Mouse (Mus musculus): ENCODE results near the gene Crtam. TPM values are rescaled to one million over a fixed set of nuclear protein-coding genes. Genes with fewer than 3 reads are reported as not detected.

Crtam gene
- not detected in 2 replicates for total RNA-seq (2014; fragmentation: Nextera tagmentation)
- total RNA-seq (2017): 0.10 TPM in 1 of 2 replicates, not detected in the other

DNA sequence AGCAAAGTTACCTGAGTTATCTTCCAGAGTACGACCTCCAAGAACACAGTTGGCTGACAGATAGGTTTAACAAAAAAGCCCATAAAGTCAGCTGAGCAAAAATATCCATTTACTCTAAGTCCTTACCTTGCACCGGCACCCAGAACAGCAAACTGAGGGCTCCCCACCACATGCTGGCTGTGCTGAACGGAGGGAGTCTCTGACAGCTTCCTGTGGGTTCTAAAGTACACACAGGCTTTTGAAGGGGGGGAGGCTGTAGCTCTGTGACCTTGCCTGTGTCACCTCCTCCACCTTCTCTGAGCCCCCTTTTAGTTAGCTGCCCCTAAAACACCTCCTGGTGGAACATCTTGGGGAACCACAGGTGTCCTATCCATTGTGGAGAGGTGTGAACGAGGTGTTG is at the start of gene Crtam:
Gene Crtam, minus strand, starts transcription at position 214 of the 400 bp plus-strand sequence.
- no peak for ATAC-seq (replicated peaks; ENCODE audit: poor library complexity, severe bottlenecking)

DNA sequence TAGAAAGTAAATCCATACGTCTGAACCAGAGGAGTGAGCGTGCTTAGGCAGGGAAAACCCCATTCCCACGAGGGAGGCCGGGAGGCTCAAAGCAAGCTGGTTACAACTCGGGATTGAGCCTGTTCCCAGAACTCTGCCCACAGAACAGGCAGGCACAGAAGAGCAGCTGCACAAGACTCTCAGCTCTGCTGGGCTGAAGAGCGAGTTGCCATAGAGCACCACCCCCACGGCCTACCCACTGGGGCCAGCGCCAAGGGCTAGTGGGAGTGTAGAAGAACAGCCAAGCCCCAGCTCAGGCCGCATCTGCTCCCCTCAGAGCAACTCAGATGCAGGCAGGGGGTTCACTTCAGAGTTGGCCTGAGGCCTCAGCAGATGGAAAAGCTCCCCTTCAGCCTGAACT is 49.7 kb upstream of the Crtam start:
- ATAC-seq (replicated peaks; ENCODE audit: poor library complexity, severe bottlenecking): no peak

DNA sequence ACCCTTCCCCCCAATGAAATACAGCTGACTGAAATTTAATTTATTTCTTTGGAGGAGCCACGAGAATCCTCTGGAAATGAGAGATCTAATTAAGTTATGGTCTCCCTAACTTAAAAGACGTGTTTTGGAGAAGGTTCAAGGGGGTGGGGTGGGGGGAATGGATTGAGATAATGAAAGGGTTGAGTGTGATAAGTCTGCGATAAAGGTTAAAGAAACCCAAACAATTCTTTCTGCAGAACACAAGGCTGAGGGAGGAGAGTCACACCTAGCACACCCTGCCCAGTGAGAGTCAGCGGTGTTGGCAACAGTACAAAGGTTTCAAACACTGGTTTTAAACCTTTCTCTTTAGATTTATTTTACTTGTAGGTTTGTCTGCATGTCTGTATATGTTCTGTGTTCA is 49.0 kb upstream of the Crtam start:
- no peak for ATAC-seq (replicated peaks; ENCODE audit: poor library complexity, severe bottlenecking)

DNA sequence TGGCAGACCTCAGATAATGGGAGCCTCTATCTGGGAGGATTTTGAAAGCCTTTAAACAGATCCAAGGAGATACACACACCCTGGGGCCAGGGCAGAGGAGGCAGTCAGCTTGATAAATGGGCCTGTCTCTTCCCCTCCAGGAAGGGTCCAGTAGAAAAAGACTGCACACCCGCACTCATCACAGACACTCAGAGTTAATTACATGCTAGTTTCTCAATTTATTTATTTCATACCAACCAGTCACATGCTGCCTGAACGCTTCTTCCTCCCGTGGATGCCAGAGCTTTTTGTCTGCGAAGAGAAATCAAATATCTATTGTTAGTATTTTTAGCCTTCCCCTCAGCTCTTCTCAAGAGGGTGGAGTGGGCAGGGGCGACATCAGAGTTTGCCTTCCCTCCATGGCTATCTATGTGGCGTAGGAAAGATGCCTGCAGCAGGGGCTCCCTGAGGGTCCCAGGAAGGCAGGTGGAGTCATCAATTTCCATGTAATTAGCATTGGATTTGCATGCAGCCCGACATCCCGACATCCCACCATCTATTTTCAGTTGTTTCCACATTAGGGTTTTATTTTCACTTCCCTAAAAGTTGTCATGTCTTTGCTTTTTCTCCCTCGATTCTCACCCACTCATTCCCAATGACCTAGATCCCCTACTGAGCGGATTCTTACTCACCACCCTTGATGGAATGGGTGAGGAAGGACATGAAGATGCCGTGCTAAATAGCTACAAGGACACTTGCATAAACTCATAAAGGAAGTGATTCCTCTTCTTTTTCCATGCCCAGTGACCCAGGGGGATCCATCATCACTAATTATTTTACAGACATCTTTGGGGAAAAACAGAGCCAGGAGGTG is 46.9 kb upstream of the Crtam start:
- ATAC-seq (replicated peaks; ENCODE audit: poor library complexity, severe bottlenecking): peak; percentile 64

DNA sequence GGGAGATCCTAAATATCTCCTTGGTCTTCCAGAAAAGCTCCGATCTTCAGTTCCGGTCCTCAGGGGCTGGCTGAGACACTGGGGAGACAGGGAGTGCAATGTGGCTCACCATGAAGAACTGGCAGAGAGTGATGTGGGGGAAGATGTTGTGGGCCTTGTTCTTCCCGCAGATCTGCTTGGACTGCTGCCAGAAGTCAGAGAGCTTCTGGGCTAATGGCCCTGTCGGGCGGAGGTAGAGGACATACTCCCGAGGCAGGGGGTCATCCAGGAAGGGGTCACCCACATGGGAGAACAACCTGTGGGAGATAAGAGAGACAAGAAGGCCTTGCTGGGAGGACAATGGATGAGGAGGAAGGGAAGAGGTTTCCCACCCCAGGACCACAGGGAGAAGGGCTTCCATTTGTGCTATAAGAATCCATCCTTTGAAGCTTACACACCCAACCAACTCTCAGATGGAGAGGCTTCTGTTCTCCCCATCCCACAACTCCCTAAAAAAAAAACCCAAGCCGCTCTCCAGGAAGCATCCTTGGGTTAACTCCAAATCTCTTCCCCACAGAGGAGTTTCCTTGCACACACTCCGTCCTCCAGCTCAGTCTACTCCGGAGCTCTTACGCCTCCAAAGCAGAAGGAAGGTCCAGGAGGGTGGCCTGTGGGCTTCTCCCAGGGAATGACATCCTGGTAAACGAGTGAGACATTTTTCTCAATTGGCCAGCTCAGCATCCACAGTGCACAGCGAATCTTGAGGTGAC is 46.1 kb upstream of the Crtam start:
- no peak for ATAC-seq (replicated peaks; ENCODE audit: poor library complexity, severe bottlenecking)

DNA sequence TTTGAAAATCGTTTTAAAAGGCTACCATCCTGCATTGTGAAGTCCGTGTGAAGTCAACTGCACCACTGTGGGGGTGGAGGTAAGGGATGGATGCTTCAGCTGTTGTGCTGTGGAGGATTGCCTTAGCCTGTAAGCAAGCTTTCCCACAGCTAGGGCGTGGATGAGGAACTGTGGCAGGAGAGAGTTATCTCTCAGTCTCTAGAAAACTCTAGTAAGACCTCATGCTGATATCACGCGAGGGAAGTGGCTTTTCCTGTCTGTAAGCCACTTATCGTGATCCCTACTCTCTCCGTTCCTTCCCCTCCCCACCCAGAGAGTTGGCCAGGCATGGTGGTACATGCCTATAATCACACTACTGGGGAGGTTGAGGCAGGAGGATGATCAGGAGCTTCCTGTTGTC is 44.9 kb upstream of the Crtam start:
- no peak; the same call in 1 of the 2 replicates for ATAC-seq (replicated peaks; ENCODE audit: poor library complexity, severe bottlenecking)

DNA sequence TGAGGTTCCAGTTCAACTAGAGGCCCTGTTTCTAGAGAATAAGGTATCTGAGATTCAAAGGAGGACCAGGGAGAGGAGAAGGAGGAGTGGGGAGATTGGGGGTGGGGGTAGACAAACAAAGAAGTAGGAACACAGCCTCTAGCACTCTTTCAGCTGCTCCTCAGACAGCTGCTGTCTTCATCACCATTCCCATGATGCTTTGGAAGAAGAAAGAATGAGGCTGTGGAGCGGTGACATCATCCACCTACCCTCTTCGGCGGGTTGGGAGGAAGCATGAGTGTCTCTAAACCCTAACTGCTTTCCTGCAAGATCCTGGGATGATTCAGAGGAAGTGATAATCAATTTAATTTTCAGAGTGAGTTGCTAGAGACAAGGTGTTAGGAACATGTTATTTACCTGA is 44.4 kb upstream of the Crtam start:
- ATAC-seq (replicated peaks; ENCODE audit: poor library complexity, severe bottlenecking): no peak

DNA sequence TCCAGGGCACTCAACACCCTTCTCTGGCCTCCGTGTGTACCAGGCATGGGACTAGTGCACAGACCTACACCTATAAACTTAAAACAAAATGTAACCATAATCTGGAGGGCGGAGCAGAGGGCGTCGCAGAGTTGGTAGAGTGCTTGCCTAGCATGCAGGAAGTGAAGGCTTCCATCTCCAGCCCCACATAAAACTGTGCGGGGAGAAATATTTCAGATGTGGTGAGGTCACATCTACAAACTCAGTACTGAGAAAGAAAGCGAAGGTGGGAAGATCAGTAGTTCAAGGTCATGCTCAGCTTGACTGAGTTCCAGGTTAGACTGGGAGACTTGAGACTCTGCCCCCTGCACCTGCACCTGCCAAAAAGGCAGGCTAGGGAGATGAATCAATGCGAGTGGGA is 43.8 kb upstream of the Crtam start:
- no peak for ATAC-seq (replicated peaks; ENCODE audit: poor library complexity, severe bottlenecking)

DNA sequence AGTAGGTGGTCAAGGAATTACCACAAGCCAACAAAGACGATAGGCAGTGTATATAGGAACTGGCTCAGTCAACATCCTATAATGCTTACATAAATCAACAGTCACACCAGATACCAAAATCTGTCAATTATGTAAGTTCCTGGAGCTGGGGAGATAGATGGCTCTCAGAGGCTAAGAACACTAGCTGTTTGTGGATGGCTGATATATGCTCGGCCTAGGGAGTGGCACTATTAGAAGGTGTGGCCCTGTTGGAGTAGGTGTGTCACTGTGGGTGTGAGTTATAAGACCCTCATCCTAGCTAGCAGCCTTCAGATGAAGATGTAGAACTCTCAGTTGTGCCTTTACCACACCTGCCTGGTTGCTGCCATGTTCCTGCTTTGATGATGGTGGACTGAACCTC is 43.2 kb upstream of the Crtam start:
- ATAC-seq (replicated peaks; ENCODE audit: poor library complexity, severe bottlenecking): no peak

DNA sequence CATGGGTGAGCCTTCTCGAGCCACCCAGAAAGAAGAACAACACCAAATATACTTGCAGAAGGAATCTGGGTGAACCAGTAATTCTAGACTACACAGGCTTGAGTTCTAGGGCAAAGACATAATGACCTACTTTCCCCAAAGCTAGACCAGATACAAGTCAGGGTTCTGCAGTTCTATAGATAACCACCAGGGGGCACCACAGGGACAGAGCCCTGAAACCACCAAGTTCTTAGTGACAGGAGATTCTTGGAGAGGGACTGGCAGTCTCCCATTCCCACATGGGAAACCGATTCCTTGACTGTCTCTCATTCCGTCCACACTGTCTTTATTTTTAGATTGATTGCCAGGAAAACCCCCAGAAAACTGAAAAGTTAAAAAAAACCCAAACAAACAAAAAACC is 40.2 kb upstream of the Crtam start:
- ATAC-seq (replicated peaks; ENCODE audit: poor library complexity, severe bottlenecking): peak; percentile 69; the same call in 1 of the 2 replicates

DNA sequence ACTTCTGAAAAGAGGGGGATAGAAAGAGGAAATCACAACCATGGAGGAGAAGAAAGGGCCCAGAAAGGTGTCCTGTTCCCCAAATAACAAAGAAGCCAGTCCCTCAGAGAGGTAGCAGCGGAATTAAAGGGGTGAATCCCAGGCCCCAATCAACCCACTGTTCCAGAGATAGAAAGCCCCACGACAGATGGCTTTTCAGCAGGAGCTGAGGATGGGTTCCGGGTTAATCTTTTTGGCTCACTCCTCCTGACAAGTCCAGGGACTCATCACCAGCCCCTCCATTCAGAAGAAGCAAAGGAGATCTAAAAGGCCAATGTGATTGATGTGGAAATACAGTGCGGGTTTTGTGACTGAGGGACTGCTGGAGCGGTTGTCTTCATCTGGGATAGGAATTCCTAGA is 39.2 kb upstream of the Crtam start:
- no peak for ATAC-seq (replicated peaks; ENCODE audit: poor library complexity, severe bottlenecking)

DNA sequence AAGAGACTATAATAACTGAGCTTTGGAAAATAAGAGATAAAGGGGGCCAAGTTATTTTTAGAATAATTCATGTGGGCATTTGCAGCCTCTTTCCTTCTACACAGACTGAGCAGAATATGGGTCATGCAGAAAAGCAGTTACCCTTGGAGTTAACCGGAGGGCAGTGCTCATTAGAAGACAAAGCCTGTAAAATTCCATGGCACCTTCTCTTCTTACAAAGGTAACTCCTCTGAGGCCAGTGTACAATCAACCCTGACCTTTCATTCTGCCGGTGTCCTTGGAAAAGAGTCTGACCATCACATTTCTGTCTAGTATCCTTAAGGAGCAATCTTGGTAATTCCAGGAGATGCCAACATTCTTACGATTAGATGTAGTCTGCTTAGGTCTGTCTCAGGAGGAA is 37.0 kb upstream of the Crtam start:
- ATAC-seq (replicated peaks; ENCODE audit: poor library complexity, severe bottlenecking): no peak

DNA sequence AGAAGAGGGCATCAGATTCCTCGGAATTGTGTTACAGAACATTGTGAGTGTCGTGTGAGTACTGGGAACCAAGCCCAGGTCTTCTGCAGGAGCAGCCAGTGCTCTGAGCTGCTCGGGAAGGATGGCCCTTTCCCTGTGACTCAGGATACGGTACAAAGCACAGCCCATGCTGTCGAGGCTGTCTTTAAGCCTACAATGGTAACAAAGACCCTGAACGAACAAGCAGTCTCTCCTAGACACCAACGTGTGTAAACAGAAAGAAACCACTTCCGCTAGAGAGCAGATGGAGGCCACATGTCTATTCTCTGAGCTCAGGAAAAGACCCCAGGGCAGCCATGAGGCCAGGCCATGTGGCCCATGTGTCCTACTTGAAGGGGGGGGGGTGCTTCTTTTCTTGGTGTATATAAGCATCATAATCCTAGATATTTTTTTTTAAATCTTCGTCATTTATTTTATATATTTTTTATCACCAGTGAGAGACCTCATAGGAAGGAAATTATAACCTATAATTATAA is 33.8 kb upstream of the Crtam start:
- no peak for ATAC-seq (replicated peaks; ENCODE audit: poor library complexity, severe bottlenecking)

DNA sequence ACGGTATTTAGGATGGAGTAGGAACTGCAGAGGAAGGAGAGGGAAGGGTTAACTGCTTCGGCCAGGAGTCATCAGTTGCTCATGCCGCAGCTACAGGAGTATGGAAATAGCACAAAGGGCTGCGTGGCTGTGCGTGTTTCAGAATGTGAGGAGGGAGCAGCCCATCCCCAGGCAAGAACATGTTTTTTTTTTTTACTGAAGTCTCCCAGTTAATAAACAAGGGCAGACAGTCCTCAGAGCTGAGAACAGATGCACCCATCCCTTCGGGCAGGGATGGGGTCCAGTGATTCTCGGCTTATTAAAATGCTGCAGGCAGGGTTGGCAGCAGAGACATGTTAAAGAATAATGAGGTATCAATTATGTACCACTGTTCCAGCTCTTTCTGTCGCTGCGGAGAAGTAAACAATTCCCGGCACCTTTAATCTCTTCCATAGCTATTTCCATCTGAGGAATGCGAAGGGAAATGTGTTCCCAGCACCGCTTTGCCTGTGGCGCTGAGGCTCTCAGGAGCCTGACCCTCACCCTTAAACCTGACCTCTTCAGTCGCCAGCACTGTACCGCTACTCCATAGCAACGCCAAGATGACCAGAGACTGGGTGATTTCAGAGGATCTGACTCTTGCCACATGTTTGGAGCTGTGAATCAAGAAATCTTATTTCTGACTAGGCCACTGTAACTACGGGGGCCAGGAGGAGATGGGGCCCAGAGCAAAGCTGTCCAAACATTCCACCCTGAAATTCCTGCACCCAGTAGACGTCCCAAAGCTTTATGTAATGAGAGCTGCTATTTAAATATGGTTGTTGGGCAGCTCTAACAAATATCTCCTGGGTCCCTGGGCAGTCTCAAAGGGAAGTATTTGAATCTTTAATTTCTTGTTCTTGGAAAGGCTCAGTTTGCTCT is 27.4 kb upstream of the Crtam start:
- ATAC-seq (replicated peaks; ENCODE audit: poor library complexity, severe bottlenecking): no peak

DNA sequence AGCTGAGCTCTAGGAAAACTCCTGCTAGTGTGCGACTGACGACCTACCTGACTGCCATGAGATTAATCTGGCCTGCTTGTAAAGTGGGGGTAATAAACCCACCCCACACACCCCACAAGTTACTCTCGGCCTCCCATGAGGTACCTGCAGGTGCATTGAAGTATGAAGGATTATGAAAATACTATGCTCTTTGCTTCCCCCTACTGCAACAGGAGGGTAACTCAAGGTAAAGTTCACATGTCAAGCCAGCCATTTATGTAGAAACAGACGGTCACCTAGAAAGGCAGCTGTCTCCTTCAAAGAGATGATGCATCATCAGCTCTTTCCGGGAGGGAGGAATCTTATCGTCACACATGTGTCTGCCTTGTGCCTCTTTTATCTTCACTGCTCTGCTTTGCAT is 25.4 kb upstream of the Crtam start:
- no peak for ATAC-seq (replicated peaks; ENCODE audit: poor library complexity, severe bottlenecking)

DNA sequence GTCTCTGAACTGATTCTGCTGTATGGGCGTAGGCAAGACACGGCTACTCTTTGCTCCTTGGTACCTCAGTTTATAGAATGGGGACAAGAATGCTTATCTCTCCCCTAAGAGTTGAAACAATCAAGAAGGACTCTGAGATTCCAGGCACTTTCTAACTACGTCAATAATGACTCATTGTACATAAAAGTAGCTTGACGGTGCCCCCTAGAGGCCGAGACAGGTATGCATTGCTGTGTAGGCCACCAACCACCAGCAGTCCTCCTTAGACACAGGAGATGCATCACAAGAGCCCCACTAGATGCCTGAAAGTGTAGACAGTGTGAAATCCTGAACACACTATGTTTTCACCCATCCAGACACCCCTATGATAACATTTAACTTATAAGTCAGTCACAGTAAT is 24.0 kb upstream of the Crtam start:
- ATAC-seq (replicated peaks; ENCODE audit: poor library complexity, severe bottlenecking): peak; percentile 78

DNA sequence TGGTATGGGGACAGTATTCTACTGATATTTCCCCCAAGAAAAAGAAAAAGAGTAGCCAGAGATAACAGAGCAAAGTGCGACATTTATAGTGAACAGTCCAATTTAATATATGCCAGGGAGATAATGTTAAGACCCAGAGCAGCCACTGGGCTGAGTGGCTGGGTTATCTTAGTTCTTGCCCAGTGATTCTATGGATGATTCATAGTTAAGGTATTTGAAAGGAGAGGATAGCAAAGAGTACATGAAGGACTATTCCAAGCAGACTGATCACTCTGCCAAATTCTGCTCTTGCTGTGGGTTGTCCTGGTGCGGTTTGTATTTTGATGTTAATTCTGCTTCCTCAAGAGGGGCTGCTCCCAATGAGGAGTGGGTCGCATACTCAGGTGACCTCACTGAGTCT is 17.3 kb upstream of the Crtam start:
- ATAC-seq (replicated peaks; ENCODE audit: poor library complexity, severe bottlenecking): no peak

DNA sequence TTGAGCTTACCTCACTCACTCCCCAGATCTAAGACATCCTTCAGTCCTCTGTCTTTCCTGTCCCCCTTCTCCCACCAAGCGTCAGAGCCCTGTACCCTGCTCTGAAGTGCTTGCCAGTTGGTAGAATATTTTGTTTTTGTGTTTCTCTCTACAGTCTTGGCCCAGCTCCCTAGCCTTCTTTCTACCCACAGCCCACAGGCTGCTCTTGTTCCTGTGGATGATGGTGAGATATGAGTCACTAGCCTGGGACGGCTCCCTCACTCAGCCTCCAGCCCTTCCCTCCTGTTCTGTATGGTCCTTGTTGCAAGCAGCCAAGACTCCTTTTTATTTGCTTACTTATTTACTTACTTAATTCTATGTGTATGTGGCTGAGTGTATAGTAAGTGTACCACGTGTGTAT is 16.1 kb upstream of the Crtam start:
- ATAC-seq (replicated peaks; ENCODE audit: poor library complexity, severe bottlenecking): no peak

DNA sequence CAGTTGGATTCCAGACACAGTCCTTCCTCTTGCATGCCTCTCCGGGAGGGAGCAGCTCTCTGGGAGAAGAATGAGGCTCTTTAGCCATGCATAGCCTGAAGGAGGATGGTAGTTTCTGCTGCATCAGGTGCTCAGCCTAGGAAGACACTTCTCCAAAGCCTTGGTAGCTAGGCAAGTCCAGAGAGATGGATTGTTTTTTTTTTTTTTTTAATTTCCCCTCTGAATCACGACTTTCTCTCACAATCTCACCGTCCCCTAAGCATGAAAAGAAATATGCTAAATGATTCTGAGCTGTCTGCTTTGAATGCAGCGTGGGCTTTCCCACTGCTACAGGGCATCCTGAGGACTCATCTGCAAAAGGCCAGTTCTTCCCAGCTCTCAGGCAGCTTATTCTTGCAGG is 10.1 kb upstream of the Crtam start:
- no peak for ATAC-seq (replicated peaks; ENCODE audit: poor library complexity, severe bottlenecking)

DNA sequence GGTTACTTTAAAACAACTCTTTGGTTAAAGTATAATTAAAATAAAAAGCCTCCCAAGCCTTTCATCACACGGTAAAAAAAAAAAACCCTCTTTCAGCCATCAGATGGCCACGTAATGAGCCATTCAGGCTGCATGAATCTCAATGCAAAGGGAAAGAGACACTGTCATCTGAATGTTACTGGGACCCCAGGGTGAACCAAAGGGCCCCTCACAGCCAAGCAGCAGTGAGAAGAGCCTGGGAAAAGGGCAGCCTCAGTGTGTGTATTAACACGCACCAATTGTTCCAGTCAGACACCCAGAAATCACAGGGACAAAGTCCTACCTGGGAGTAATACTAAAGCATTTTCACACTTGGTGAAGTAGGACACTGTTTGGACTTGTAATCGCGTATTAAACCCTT is 8.0 kb upstream of the Crtam start:
- ATAC-seq (replicated peaks; ENCODE audit: poor library complexity, severe bottlenecking): no peak

All from granulocyte monocyte progenitor cell, adult 5-6 weeks (primary cell).